Mouse (Mus musculus) lung, postnatal 0 days (tissue): ENCODE results near the gene Sept8.

ENCODE experiments used
- CTCF ChIP-seq: IDR thresholded peaks from 2 replicates; pipeline ENCODE4 v1.5.1; 2016; ENCODE audit warnings: antibody characterized with exemption, mild to moderate bottlenecking
- EP300 ChIP-seq: IDR thresholded peaks from 2 replicates; pipeline ENCODE4 v1.6.1; 2016; ENCODE audit warnings: antibody characterized with exemption, mild to moderate bottlenecking, control low read depth

DNA sequence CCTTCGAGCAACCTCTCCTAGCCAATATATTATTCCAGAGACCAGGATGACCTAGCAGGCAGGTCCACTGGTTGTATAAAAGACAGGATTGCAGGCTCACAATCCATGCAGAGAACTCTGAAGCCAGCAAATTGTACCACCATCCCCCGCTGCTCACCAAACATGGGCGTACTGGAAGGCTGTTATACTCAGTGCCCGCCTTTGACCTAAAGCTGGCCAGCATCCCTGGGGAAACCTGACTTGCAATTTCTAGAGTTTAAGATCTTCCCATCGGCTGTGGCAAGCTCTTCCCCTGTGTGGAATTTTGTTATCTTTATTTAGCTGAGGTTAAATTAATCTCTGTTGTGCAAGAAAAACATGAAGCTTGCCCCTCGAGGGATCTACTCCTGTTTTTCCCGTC, 24.0 kb downstream of the Sept8 start:
- TF ChIP-seq EP300 (no peak), CTCF (no peak)
